ENCODE assay signal across 31 mouse cellular contexts in genomic region chr6:113811462-113811861, GRCm38 (mm10).
"Had no signal": no experiment of that assay in that cellular context is flagged by ENCODE, and none has a peak within 500 bp of the region (broad histone marks: within the 10 kb centered on the region; RNA-seq: fewer than 3 reads in every experiment).

No protein-coding gene starts in this region.

- DNase-seq: liver; liver, embryonic 13.5 days; liver, postnatal 0 days; lung, adult 18-20 months; lung, adult 2 months; lung, embryonic 14.5 days; lung, postnatal 10 days; lung, postnatal 14 days; lung, postnatal 36 days; lung, postnatal 4 days; midbrain, embryonic 14.5 days had no signal

- H3K27me3 ChIP-seq: limb, embryonic 13.5 days; limb, embryonic 15.5 days; liver, embryonic 13.5 days; liver, embryonic 15.5 days; lung, embryonic 15.5 days; midbrain, embryonic 12.5 days; midbrain, embryonic 13.5 days; midbrain, embryonic 15.5 days had no signal

- H3K4me2 ChIP-seq: limb, embryonic 12.5 days; limb, embryonic 13.5 days; limb, embryonic 15.5 days; liver, embryonic 11.5 days; liver, embryonic 12.5 days; liver, embryonic 13.5 days; liver, embryonic 15.5 days; lung, embryonic 14.5 days; lung, embryonic 15.5 days; midbrain, embryonic 11.5 days; midbrain, embryonic 12.5 days; midbrain, embryonic 13.5 days; midbrain, embryonic 15.5 days had no signal

- H3K4me3 ChIP-seq: left cerebral cortex, adult 2 months; limb, embryonic 10.5 days; limb, embryonic 12.5 days; limb, embryonic 13.5 days; limb, embryonic 15.5 days; liver, embryonic 12.5 days; liver, embryonic 13.5 days; liver, embryonic 15.5 days; lung, embryonic 15.5 days; megakaryocyte, embryonic 14.5 days; midbrain, embryonic 10.5 days; midbrain, embryonic 12.5 days; midbrain, embryonic 13.5 days; midbrain, embryonic 15.5 days; myocyte had no signal

- H3K9ac ChIP-seq: limb, embryonic 12.5 days; limb, embryonic 13.5 days; limb, embryonic 15.5 days; liver, embryonic 12.5 days; liver, embryonic 13.5 days; liver, embryonic 14.5 days; liver, embryonic 15.5 days; liver, postnatal 0 days; lung, embryonic 14.5 days; lung, embryonic 15.5 days; midbrain, embryonic 12.5 days; midbrain, embryonic 13.5 days; midbrain, embryonic 15.5 days had no signal

- H3K36me3 ChIP-seq: limb, embryonic 10.5 days; limb, embryonic 12.5 days; limb, embryonic 13.5 days; limb, embryonic 15.5 days; liver, embryonic 12.5 days; liver, embryonic 13.5 days; liver, embryonic 15.5 days; lung, embryonic 15.5 days; midbrain, embryonic 10.5 days had no signal

- ATAC-seq: liver, embryonic 12.5 days; liver, postnatal 0 days; lung, postnatal 0 days; midbrain, embryonic 13.5 days; midbrain, embryonic 15.5 days; midbrain, embryonic 16.5 days had no signal

- H3K27ac ChIP-seq: limb, embryonic 10.5 days; limb, embryonic 12.5 days; limb, embryonic 13.5 days; limb, embryonic 15.5 days; liver, embryonic 12.5 days; liver, embryonic 13.5 days; liver, embryonic 14.5 days; liver, embryonic 15.5 days; lung, embryonic 15.5 days; macrophage; midbrain, embryonic 10.5 days; midbrain, embryonic 12.5 days; midbrain, embryonic 13.5 days; midbrain, embryonic 15.5 days had no signal

- H3K4me1 ChIP-seq: limb, embryonic 10.5 days; limb, embryonic 12.5 days; limb, embryonic 13.5 days; limb, embryonic 15.5 days; liver, embryonic 12.5 days; liver, embryonic 13.5 days; liver, embryonic 15.5 days; lung, embryonic 15.5 days; megakaryocyte, embryonic 14.5 days; midbrain, embryonic 10.5 days; midbrain, embryonic 12.5 days; midbrain, embryonic 13.5 days; midbrain, embryonic 15.5 days had no signal

- H3K9me3 ChIP-seq: limb, embryonic 10.5 days; limb, embryonic 12.5 days; limb, embryonic 13.5 days; limb, embryonic 15.5 days; liver, embryonic 12.5 days; liver, embryonic 13.5 days; liver, embryonic 15.5 days; lung, embryonic 15.5 days; megakaryocyte, embryonic 14.5 days; midbrain, embryonic 10.5 days; midbrain, embryonic 12.5 days; midbrain, embryonic 13.5 days; midbrain, embryonic 15.5 days had no signal
